Mouse (Mus musculus) forebrain, embryonic 11.5 days (tissue): Measurements from ENCODE around the gene Ahcyl2. TPM values are rescaled to one million over a fixed set of nuclear protein-coding genes. Genes with fewer than 3 reads are reported as not detected.

ENCODE experiments used
- ATAC-seq: fragments of 200-750 bp; cut with Nextera tagmentation; replicated peaks from 2 replicates; pipeline ENCODE4 v1.8.0; 2017; ENCODE audit warnings: moderate TSS enrichment; ENCODE audit not compliant: low FRiP score
- DNase-seq: peaks from one replicate; pipeline ENCODE4 v3.0.0-alpha.2; 2017; ENCODE audit warnings: low spot score
- H3K27ac ChIP-seq: fragments of 300-500 bp; sonication (generic); 2 replicates; pipeline ENCODE4 v1.5.1; 2014; ENCODE audit warnings: low read depth, low read length
- H3K27me3 ChIP-seq: fragments of 300-500 bp; sonication (generic); 2 replicates; pipeline ENCODE4 v1.6.1; 2014; ENCODE audit warnings: mild to moderate bottlenecking, low read length, mixed read lengths; ENCODE audit not compliant: control insufficient read depth, insufficient read depth
- H3K36me3 ChIP-seq: fragments of 300-500 bp; sonication (generic); 2 replicates; pipeline ENCODE4 v1.6.1; 2014; ENCODE audit warnings: mild to moderate bottlenecking, low read length, moderate library complexity, mixed read lengths; ENCODE audit not compliant: control insufficient read depth, insufficient read depth
- H3K4me1 ChIP-seq: fragments of 300-500 bp; sonication (generic); replicated peaks from 2 replicates; pipeline ENCODE4 v1.6.1; 2014; ENCODE audit warnings: low read length, mixed read lengths; ENCODE audit not compliant: control insufficient read depth, insufficient read depth
- H3K4me2 ChIP-seq: fragments of 300-500 bp; sonication (generic); 2 replicates; pipeline ENCODE4 v1.6.1; 2014; ENCODE audit warnings: low read depth, mild to moderate bottlenecking, low read length, moderate library complexity, mixed read lengths; ENCODE audit not compliant: severe bottlenecking
- H3K4me3 ChIP-seq: fragments of 300-500 bp; sonication (generic); 2 replicates; pipeline ENCODE4 v1.5.1; 2014; ENCODE audit warnings: low read depth, low read length
- H3K9ac ChIP-seq: fragments of 300-500 bp; sonication (generic); 2 replicates; pipeline ENCODE4 v1.6.1; 2014; ENCODE audit warnings: low read length
- H3K9me3 ChIP-seq: fragments of 300-500 bp; sonication (generic); 2 replicates; pipeline ENCODE4 v1.6.1; 2016; ENCODE audit warnings: low read length, mixed read lengths; ENCODE audit not compliant: control insufficient read depth
- WGBS: fragments of 180-500 bp; shearing (Covaris S2); extraction: QIAGEN DNeasy Blood & Tissue Kit; methylation state at CpG from one replicate; pipeline ENCODE4 v1.1.7; 2014; 5-methylcytosine and 5-hydroxymethylcytosine counted together
- polyA plus RNA-seq: library from polyadenylated mRNA; unstranded; fragments of >200 nt; fragmentation: Nextera tagmentation; extraction: Ambion mirVana; gene quantifications from 2 replicates; pipeline ENCODE4 v1.2.1, GENCODE M21; 2014

Gene Ahcyl2
- polyA plus RNA-seq, 1 experiment from 2014 or later, result 19.1 TPM

DNA sequence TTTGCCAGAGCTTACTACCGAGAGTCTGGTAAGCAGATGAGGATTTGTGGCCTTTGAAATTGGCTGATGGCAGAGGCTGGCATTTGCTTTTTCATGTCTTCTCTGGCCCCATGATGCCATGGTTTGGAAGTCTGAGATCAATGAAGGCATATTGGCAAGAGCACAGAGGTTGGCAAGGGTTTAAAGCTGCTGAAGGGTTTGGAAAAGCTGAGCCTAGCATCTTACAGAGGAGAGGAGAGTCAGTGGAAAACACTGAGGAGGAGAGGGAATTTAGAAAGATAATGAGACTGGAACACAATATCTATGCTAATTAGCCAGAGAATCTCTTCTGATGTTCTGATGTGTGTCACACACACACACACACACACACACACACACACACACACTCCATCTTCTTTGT is 176.7 kb downstream of the Ahcyl2 start:
- no peaks in the 10 kb centered on the region for H3K36me3 ChIP-seq
- WGBS, result 68% methylated on average over 1 of the region's 1 CpGs
- DNase-seq (no peak), ATAC-seq (no peak)
- H3K27ac ChIP-seq, result no peak overlapping the region
- no peaks in the 10 kb centered on the region for H3K9me3 ChIP-seq
- H3K4me2 ChIP-seq, result no peak overlapping the region
- H3K4me3 ChIP-seq, result no peak overlapping the region
- no peak overlapping the region for H3K9ac ChIP-seq
- no peaks in the 10 kb centered on the region for H3K27me3 ChIP-seq
- H3K4me1 ChIP-seq, result no peaks in the 10 kb centered on the region

DNA sequence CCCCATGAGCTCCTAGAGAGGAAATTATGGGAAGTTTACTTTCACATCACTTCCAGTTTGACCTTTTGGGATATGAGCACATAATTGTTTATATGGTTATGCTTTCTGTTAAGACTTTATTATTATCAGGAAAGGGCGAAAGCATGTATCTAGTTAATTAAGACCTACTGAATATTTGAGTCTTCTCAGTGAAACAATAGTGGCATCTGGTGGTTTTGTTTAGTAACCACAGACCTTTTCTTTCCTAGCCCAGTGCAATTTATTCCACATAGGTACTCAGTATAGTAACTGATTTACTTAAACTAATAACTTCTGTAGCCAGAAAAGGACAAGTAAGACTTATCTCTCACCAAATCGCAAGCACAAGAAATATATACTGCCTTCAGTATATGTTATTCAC is 178.8 kb downstream of the Ahcyl2 start:
- Histone ChIP-seq H3K4me2 (no peak overlapping the region), H3K9me3 (no peaks in the 10 kb centered on the region), H3K9ac (no peak overlapping the region), H3K36me3 (no peaks in the 10 kb centered on the region), H3K27me3 (no peaks in the 10 kb centered on the region), H3K4me3 (no peak overlapping the region), H3K27ac (no peak overlapping the region), H3K4me1 (no peaks in the 10 kb centered on the region)
- WGBS, result 92% methylated on average over 2 of the region's 2 CpGs
- DNase-seq (no peak), ATAC-seq (no peak)

DNA sequence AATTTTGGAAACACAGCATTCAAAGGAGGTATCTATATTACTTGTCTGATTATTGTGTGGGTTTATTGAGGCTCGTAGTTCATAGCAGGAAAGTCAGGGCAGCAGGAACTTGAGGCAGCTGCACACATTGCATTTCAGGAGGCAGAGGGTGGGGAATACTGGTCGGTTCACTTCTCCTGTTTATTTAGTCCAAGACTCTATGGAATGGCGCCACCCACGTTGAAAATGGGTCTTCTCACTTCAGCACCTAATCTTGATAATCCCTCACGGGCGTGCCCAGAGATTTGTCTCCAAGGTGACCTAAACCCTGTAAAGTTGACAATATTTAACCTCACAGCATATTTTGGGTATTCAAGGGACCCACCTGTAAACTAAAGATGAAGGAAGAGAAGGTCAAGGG is 180.0 kb downstream of the Ahcyl2 start:
- Histone ChIP-seq H3K36me3 (no peaks in the 10 kb centered on the region), H3K9ac (no peak overlapping the region), H3K4me1 (no peaks in the 10 kb centered on the region), H3K27me3 (no peaks in the 10 kb centered on the region), H3K27ac (no peak overlapping the region), H3K9me3 (no peaks in the 10 kb centered on the region), H3K4me2 (no peak overlapping the region), H3K4me3 (no peak overlapping the region)
- no peak for ATAC-seq
- no peak for DNase-seq
- 82% methylated on average over 6 of the region's 6 CpGs for WGBS

DNA sequence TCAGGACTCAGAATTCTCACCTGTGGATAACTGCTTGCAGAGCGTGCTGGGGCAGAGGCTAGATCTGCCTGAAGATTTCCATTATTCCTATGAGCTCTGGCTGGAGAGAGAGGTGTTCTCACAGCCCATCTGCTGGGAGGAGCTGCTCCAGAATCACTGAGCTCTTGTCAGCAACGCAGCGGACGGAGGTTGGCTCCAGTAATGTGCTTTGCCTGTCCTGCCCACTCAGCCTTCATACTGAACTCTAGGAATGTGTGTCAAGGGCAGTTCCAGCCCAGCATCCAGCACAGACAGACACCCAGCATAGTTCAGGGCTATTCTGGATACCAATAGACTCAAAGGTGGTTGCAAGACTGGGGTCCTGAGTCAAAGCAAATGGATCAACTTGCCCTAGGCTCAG is 188.9 kb downstream of the Ahcyl2 start:
- 92% methylated on average over 4 of the region's 4 CpGs for WGBS
- ATAC-seq, result no peak
- no peak overlapping the region for H3K27ac ChIP-seq

GRCm38 (mm10) chr6:29958669-29959068 is 190.9 kb downstream of the Ahcyl2 start:
- H3K36me3 ChIP-seq, result no peaks in the 10 kb centered on the region
- 78% methylated on average over 3 of the region's 3 CpGs for WGBS
- H3K4me2 ChIP-seq, result no peak overlapping the region
- H3K9ac ChIP-seq, result no peak overlapping the region
- ATAC-seq (no peak), DNase-seq (no peak)
- H3K27me3 ChIP-seq, result no peaks in the 10 kb centered on the region
- no peak overlapping the region for H3K4me3 ChIP-seq
- H3K9me3 ChIP-seq, result no peaks in the 10 kb centered on the region
- H3K27ac ChIP-seq, result no peak overlapping the region
- H3K4me1 ChIP-seq, result no peaks in the 10 kb centered on the region

More for the DNA sequence above, 188.9 kb downstream of the Ahcyl2 start:
- no peak overlapping the region for H3K4me2 ChIP-seq
- no peaks in the 10 kb centered on the region for H3K9me3 ChIP-seq
- H3K9ac ChIP-seq, result no peak overlapping the region
- H3K4me1 ChIP-seq, result no peaks in the 10 kb centered on the region
- no peak for DNase-seq
- H3K4me3 ChIP-seq, result no peak overlapping the region
- H3K27me3 ChIP-seq, result no peaks in the 10 kb centered on the region
- no peaks in the 10 kb centered on the region for H3K36me3 ChIP-seq

GRCm38 (mm10) chr6:29961081-29961480 is 193.3 kb downstream of the Ahcyl2 start:
- H3K4me1 ChIP-seq, result no peaks in the 10 kb centered on the region
- no peak overlapping the region for H3K4me2 ChIP-seq
- H3K27ac ChIP-seq, result no peak overlapping the region
- no peak overlapping the region for H3K9ac ChIP-seq
- 94% methylated on average over 6 of the region's 6 CpGs for WGBS
- ATAC-seq, result no peak
- DNase-seq, result no peak
- H3K4me3 ChIP-seq, result no peak overlapping the region
- no peaks in the 10 kb centered on the region for H3K36me3 ChIP-seq
- H3K9me3 ChIP-seq, result no peaks in the 10 kb centered on the region
- no peaks in the 10 kb centered on the region for H3K27me3 ChIP-seq

Other genes starting within 250 kb of the Ahcyl2 start
- gene Irf5, start 241.4 kb upstream of the Ahcyl2 start, polyA plus RNA-seq, result 2.1 and 2.6 TPM in 2 replicates
- gene Tnpo3, start 158.1 kb upstream of the Ahcyl2 start, polyA plus RNA-seq, result 119 and 131 TPM in 2 replicates
- gene Tspan33, start 73.8 kb upstream of the Ahcyl2 start, polyA plus RNA-seq, result 7.4 and 8.3 TPM in 2 replicates
- gene Smo, start 32.5 kb upstream of the Ahcyl2 start, polyA plus RNA-seq, result 72.8 and 78.2 TPM in 2 replicates
- gene Strip2, start 149.0 kb downstream of the Ahcyl2 start, polyA plus RNA-seq, result 0.48 and 0.77 TPM in 2 replicates